Mouse (Mus musculus) hindbrain, embryonic 16.5 days (tissue): ENCODE data around the gene Nr6a1. TPM values are rescaled to one million over a fixed set of nuclear protein-coding genes. Genes with fewer than 3 reads are reported as not detected.

ENCODE experiments used
- ATAC-seq: fragments of 200-750 bp; cut with Nextera tagmentation; 2 replicates; pipeline ENCODE4 v1.8.0; 2017; ENCODE audit warnings: moderate TSS enrichment, moderate library complexity
- H3K27ac ChIP-seq: fragments of 300-500 bp; sonication (generic); 2 replicates; pipeline ENCODE4 v1.5.1; 2014; ENCODE audit warnings: low read depth, mild to moderate bottlenecking, control low read depth, low read length, moderate library complexity
- H3K27me3 ChIP-seq: fragments of 300-500 bp; sonication (generic); replicated peaks from 2 replicates; pipeline ENCODE4 v1.6.1; 2014; ENCODE audit warnings: low read length; ENCODE audit not compliant: control insufficient read depth, insufficient read depth
- H3K36me3 ChIP-seq: fragments of 300-500 bp; sonication (generic); 2 replicates; pipeline ENCODE4 v1.6.1; 2014; ENCODE audit warnings: mild to moderate bottlenecking, low read length, moderate library complexity, mixed read lengths; ENCODE audit not compliant: control insufficient read depth, insufficient read depth
- H3K4me1 ChIP-seq: fragments of 300-500 bp; sonication (generic); 2 replicates; pipeline ENCODE4 v1.6.1; 2014; ENCODE audit warnings: low read depth, low read length; ENCODE audit not compliant: control insufficient read depth, insufficient read depth
- H3K4me2 ChIP-seq: fragments of 300-500 bp; sonication (generic); 2 replicates; pipeline ENCODE4 v1.6.1; 2014; ENCODE audit warnings: mild to moderate bottlenecking, low read length, control low read depth, moderate library complexity
- H3K4me3 ChIP-seq: fragments of 300-500 bp; sonication (generic); 2 replicates; pipeline ENCODE4 v1.5.1; 2014; ENCODE audit warnings: mild to moderate bottlenecking, low read length, control low read depth, moderate library complexity
- H3K9ac ChIP-seq: fragments of 300-500 bp; sonication (generic); 2 replicates; pipeline ENCODE4 v1.6.1; 2014; ENCODE audit warnings: low read depth, mild to moderate bottlenecking, control low read depth, low read length, moderate library complexity
- H3K9me3 ChIP-seq: fragments of 300-500 bp; sonication (generic); 2 replicates; pipeline ENCODE4 v1.6.1; 2014; ENCODE audit warnings: mild to moderate bottlenecking, low read length, moderate library complexity; ENCODE audit not compliant: control insufficient read depth
- WGBS: fragments of 180-500 bp; shearing (Covaris S2); extraction: QIAGEN DNeasy Blood & Tissue Kit; methylation state at CpG from one replicate; pipeline ENCODE4 v1.1.7; 2014; 5-methylcytosine and 5-hydroxymethylcytosine counted together
- polyA plus RNA-seq: library from polyadenylated mRNA; unstranded; fragments of >200 nt; fragmentation: Nextera tagmentation; extraction: Ambion mirVana; gene quantifications from 2 replicates; pipeline ENCODE4 v1.2.1, GENCODE M21; 2015

The Nr6a1 gene
- polyA plus RNA-seq, 1 experiment from 2014 or later, result 2.4 TPM

GRCm38 (mm10) chr2:38957671-38958223, 30.3 kb upstream of the Nr6a1 start:
- Histone ChIP-seq H3K27me3 (no peaks in the 10 kb centered on the region), H3K9ac (no peak overlapping the region), H3K4me3 (no peak overlapping the region), H3K4me2 (no peak overlapping the region), H3K4me1 (peaks cover 5% of the 10 kb centered on the region), H3K36me3 (no peaks in the 10 kb centered on the region), H3K27ac (no peak overlapping the region), H3K9me3 (no peaks in the 10 kb centered on the region)
- ATAC-seq, result no peak
- 84% methylated on average over 5 of the region's 5 CpGs for WGBS

DNA sequence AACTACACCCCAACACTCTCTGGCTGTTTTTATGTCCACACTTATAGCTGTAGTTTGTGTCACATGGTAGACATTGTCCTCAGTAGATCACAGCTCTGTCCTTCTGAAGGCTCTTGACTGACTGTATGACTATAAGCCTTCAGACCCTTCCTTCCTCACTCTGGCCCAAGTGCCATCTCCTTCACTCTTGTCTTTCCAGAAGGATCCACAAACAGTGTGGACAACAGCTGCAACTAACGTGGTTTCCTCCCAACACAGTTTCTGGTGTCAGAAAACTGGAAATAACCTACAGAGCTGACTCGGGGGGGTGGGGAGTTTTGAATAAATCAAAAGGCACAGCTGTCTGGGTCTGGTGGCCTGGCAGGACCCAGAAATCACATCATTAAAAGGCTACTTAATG, 28.6 kb upstream of the Nr6a1 start:
- no peaks in the 10 kb centered on the region for H3K27me3 ChIP-seq
- H3K4me2 ChIP-seq, result no peak overlapping the region
- no peak overlapping the region for H3K4me3 ChIP-seq
- no peaks in the 10 kb centered on the region for H3K36me3 ChIP-seq
- H3K4me1 ChIP-seq, result peaks cover 5% of the 10 kb centered on the region
- no peaks in the 10 kb centered on the region for H3K9me3 ChIP-seq
- no peak for ATAC-seq
- no peak overlapping the region for H3K9ac ChIP-seq
- WGBS, result 77% methylated on average over 2 of the region's 2 CpGs
- H3K27ac ChIP-seq, result no peak overlapping the region

GRCm38 (mm10) chr2:38953152-38953883, 25.8 kb upstream of the Nr6a1 start:
- Histone ChIP-seq H3K27me3 (no peaks in the 10 kb centered on the region), H3K4me2 (no peak overlapping the region), H3K36me3 (no peaks in the 10 kb centered on the region), H3K4me1 (peaks cover 9% of the 10 kb centered on the region), H3K27ac (no peak overlapping the region), H3K9ac (no peak overlapping the region), H3K9me3 (no peaks in the 10 kb centered on the region), H3K4me3 (no peak overlapping the region)
- WGBS, result 62% methylated on average over 5 of the region's 5 CpGs
- ATAC-seq, result peak; percentile 85

GRCm38 (mm10) chr2:38950281-38950719, 22.8 kb upstream of the Nr6a1 start:
- WGBS, result 52% methylated on average over 7 of the region's 7 CpGs
- H3K27ac ChIP-seq, result no peak overlapping the region
- ATAC-seq, result peak; percentile 89

DNA sequence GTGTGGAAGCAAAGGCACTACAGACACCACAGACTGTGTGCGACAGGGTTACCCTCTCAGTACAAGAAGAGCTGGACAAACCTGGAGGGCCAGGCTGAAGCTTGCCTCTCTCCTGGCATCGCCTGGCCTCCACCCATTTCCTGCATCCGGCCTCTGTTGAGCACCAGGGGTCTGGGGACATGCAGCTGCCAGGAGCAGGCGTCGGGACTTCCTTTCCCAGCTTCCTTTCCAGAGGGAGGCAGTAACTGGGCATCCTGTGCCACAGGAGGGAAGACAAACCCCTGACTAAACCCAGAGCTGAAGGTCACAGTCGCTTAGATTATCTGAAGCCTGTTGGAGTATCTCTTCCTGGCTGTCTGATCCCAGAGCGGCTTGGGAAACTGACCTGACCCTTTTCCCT, 20.1 kb upstream of the Nr6a1 start:
- Histone ChIP-seq H3K36me3 (no peaks in the 10 kb centered on the region), H3K4me3 (no peak overlapping the region), H3K27me3 (no peaks in the 10 kb centered on the region), H3K4me2 (no peak overlapping the region), H3K9ac (no peak overlapping the region), H3K4me1 (peaks cover 4% of the 10 kb centered on the region; the same call in 1 of the 2 replicates), H3K9me3 (no peaks in the 10 kb centered on the region), H3K27ac (no peak overlapping the region)
- ATAC-seq, result no peak
- WGBS, result 71% methylated on average over 7 of the region's 7 CpGs

More at GRCm38 (mm10) chr2:38950281-38950719, 22.8 kb upstream of the Nr6a1 start:
- Histone ChIP-seq H3K9me3 (no peaks in the 10 kb centered on the region), H3K4me1 (peaks cover 9% of the 10 kb centered on the region), H3K36me3 (no peaks in the 10 kb centered on the region), H3K4me3 (no peak overlapping the region), H3K4me2 (no peak overlapping the region), H3K27me3 (no peaks in the 10 kb centered on the region), H3K9ac (no peak overlapping the region)

DNA sequence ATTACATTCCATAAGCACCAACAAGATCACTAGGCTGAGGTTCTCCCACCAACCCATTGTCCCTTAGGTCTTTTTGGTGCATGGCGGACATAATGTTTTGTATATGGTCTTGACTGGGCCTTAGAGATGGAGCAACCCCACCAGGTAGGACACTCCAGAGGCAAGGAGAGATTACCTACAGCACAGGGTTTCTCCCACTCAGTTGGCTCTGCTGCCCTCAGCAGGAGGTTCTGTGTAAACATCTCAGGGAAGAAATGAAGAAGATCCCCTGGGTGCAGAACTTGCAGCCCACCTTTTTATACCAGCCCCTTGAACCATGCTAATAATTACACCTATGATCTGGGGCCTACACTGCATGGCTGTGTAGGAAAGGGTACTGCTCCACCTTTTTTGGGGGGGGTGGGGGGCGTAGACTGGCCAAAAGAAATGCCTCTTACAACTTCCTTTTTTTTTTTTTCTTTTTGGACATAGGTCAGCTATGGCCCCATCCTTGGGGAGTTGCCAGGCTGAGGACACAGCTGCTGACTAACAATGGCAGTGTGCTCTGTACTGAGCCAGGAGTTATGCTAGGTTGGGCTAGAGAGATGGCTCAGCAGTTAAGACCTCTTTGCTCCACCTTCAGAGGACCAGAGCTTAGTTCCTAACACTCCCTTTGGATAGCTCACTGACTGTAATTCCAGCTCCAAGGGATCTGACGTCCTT, 17.1 kb upstream of the Nr6a1 start:
- no peak overlapping the region for H3K4me2 ChIP-seq
- WGBS, result 85% methylated on average over 3 of the region's 3 CpGs
- H3K4me3 ChIP-seq, result no peak overlapping the region
- no peak overlapping the region for H3K9ac ChIP-seq
- no peaks in the 10 kb centered on the region for H3K27me3 ChIP-seq
- ATAC-seq, result no peak
- H3K27ac ChIP-seq, result no peak overlapping the region
- H3K4me1 ChIP-seq, result no peaks in the 10 kb centered on the region
- H3K9me3 ChIP-seq, result no peaks in the 10 kb centered on the region
- no peaks in the 10 kb centered on the region for H3K36me3 ChIP-seq

DNA sequence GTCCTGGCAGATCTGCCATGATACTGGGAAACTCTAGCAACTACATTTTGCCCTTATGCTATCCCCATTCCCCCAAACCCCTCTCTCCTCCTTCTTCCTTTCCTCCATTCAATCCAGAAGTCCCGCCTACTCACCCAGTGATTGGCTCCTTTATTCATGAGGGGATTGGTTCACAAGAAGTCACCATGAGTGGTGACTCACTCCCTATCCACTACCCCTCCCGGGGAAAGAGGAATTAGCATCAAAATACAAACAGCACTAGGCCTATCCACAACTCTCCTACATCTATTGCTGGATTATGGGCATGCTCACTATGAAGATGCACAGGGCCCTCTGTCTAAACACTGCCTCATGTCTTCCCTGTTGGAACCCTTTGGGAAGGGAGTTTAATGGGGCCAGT, 16.5 kb upstream of the Nr6a1 start:
- Histone ChIP-seq H3K9me3 (no peaks in the 10 kb centered on the region), H3K36me3 (no peaks in the 10 kb centered on the region), H3K9ac (no peak overlapping the region), H3K27me3 (no peaks in the 10 kb centered on the region), H3K27ac (no peak overlapping the region), H3K4me2 (no peak overlapping the region), H3K4me1 (no peaks in the 10 kb centered on the region), H3K4me3 (no peak overlapping the region)
- WGBS, result 48% methylated on average over 2 of the region's 2 CpGs
- no peak for ATAC-seq

GRCm38 (mm10) chr2:38943161-38943560, 15.7 kb upstream of the Nr6a1 start:
- 81% methylated on average over 5 of the region's 5 CpGs for WGBS
- Histone ChIP-seq H3K4me3 (no peak overlapping the region), H3K9me3 (no peaks in the 10 kb centered on the region), H3K27ac (no peak overlapping the region), H3K4me1 (no peaks in the 10 kb centered on the region), H3K27me3 (no peaks in the 10 kb centered on the region), H3K9ac (no peak overlapping the region), H3K4me2 (no peak overlapping the region), H3K36me3 (no peaks in the 10 kb centered on the region)
- ATAC-seq, result no peak

DNA sequence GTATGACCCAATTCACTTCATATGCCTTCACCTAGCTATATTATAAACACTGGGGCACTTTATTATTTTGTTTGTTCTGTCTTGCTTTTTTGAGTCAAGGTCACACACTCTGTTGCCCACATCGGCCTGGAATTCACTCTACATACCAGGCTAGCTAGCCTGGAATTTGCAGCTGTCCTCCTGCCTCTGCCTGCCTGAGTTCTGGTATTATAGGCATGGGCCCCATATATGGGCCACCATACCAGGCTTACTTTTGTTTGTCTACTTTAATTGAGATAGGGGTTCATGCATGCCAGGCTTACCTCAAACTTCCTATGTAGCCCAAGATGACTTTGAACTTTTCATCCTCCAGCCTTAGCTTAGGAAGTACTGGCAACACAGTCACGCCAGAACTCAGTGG, 14.4 kb upstream of the Nr6a1 start:
- Histone ChIP-seq H3K27me3 (no peaks in the 10 kb centered on the region), H3K36me3 (no peaks in the 10 kb centered on the region), H3K9me3 (no peaks in the 10 kb centered on the region), H3K9ac (no peak overlapping the region), H3K4me2 (no peak overlapping the region), H3K4me3 (no peak overlapping the region), H3K4me1 (no peaks in the 10 kb centered on the region), H3K27ac (no peak overlapping the region)
- WGBS, result 84% methylated on average over 2 of the region's 2 CpGs
- ATAC-seq, result no peak
